Comparison of ENCODE assay signal across 20 mouse cellular contexts in genomic region chr15:83428586-83428985, GRCm38 (mm10). TPM values are rescaled to one million over a fixed set of nuclear protein-coding genes. Genes with fewer than 3 reads are reported as not detected.
DNase-seq lines count a peak whose midpoint lies in the region; ATAC-seq lines count a peak whose summit lies in the region.
"Had no signal": no experiment of that assay in that cellular context is flagged by ENCODE, and none has a peak within 500 bp of the region (broad histone marks: within the 10 kb centered on the region; RNA-seq: fewer than 3 reads in every experiment).

No protein-coding gene starts in this region.

- peaks cover 19% of the 10 kb centered on the region for H3K36me3 ChIP-seq in megakaryocyte, embryonic 14.5 days (replicated peaks; ENCODE audit: low read length)
- 0 out of 2 replicates have a peak, but pooled peaks cover 5% of the 10 kb centered on the region for H3K36me3 ChIP-seq in liver, embryonic 12.5 days
- no peaks in the 10 kb centered on the region for H3K36me3 ChIP-seq in liver, embryonic 16.5 days (ENCODE audit: control insufficient read depth, insufficient read depth)
- no peaks in the 10 kb centered on the region for H3K36me3 ChIP-seq in hindbrain, embryonic 13.5 days
- H3K36me3 ChIP-seq in kidney, embryonic 15.5 days = no peaks in the 10 kb centered on the region
- H3K36me3 ChIP-seq: embryonic facial prominence, embryonic 12.5 days; forebrain, embryonic 15.5 days; heart, embryonic 13.5 days; hindbrain, embryonic 12.5 days had no signal

- 39% methylated on average over 1 of the region's 1 CpGs for WGBS in liver, embryonic 12.5 days (ENCODE audit: insufficient replicate concordance)
- WGBS in liver, embryonic 16.5 days (ENCODE audit: insufficient replicate concordance) = 11% methylated on average over 1 of the region's 1 CpGs
- 100% methylated on average over 1 of the region's 1 CpGs for WGBS in hindbrain, embryonic 13.5 days
- 100% methylated on average over 1 of the region's 1 CpGs for WGBS in kidney, embryonic 15.5 days

- H3K9me3 ChIP-seq in megakaryocyte, embryonic 14.5 days = peaks cover 6% of the 10 kb centered on the region; the same call in 1 of the 2 replicates
- H3K9me3 ChIP-seq in liver, embryonic 12.5 days (replicated peaks) = no peaks in the 10 kb centered on the region
- no peaks in the 10 kb centered on the region for H3K9me3 ChIP-seq in liver, embryonic 16.5 days (replicated peaks; ENCODE audit: control insufficient read depth, low read length)
- no peaks in the 10 kb centered on the region for H3K9me3 ChIP-seq in hindbrain, embryonic 13.5 days
- H3K9me3 ChIP-seq in kidney, embryonic 15.5 days (replicated peaks) = no peaks in the 10 kb centered on the region
- H3K9me3 ChIP-seq: embryonic facial prominence, embryonic 12.5 days; forebrain, embryonic 15.5 days; heart, embryonic 13.5 days; hindbrain, embryonic 12.5 days had no signal

- peak overlapping the region; percentile 85 for H3K27ac ChIP-seq in liver, embryonic 12.5 days
- peak overlapping the region; percentile 65 for H3K27ac ChIP-seq in liver, embryonic 16.5 days (ENCODE audit: low read length)
- H3K27ac ChIP-seq in hindbrain, embryonic 13.5 days = no peak overlapping the region
- H3K27ac ChIP-seq in kidney, embryonic 15.5 days = no peak overlapping the region
- H3K27ac ChIP-seq: embryonic facial prominence, embryonic 12.5 days; forebrain, embryonic 15.5 days; hindbrain, embryonic 12.5 days; hindbrain, postnatal 0 days had no signal

- H3K4me2 ChIP-seq in liver, embryonic 12.5 days = peak overlapping the region; percentile 70
- H3K4me2 ChIP-seq in liver, embryonic 16.5 days (ENCODE audit: low read depth, low read length) = peak overlapping the region; percentile 40
- H3K4me2 ChIP-seq in hindbrain, embryonic 13.5 days = no peak overlapping the region
- no peak overlapping the region for H3K4me2 ChIP-seq in kidney, embryonic 15.5 days
- H3K4me2 ChIP-seq: embryonic facial prominence, embryonic 12.5 days; forebrain, embryonic 15.5 days; heart, embryonic 13.5 days; hindbrain, embryonic 12.5 days had no signal

- H3K9ac ChIP-seq in liver, embryonic 12.5 days = 0 out of 2 replicates have a peak overlapping the region, but pooled peaks have one; percentile 62
- H3K9ac ChIP-seq in liver, embryonic 16.5 days (ENCODE audit: low read depth, low read length) = no peak overlapping the region
- H3K9ac ChIP-seq in hindbrain, embryonic 13.5 days = no peak overlapping the region
- no peak overlapping the region for H3K9ac ChIP-seq in kidney, embryonic 15.5 days
- H3K9ac ChIP-seq: embryonic facial prominence, embryonic 12.5 days; forebrain, embryonic 15.5 days; heart, embryonic 13.5 days; hindbrain, embryonic 12.5 days had no signal

- no peak for DNase-seq in adrenal gland, postnatal 36 days
- DNase-seq: adrenal gland, adult 2 months; adrenal gland, postnatal 25 days; cerebellum, adult 11 months; cerebellum, adult 8-10 months; cerebellum, postnatal 14 days; gastrocnemius, postnatal 10 days; heart, postnatal 36 days had no signal

- H3K4me3 ChIP-seq in megakaryocyte, embryonic 14.5 days (replicated peaks) = peak overlapping the region; percentile 16
- peak overlapping the region; percentile 12; the same call in 1 of the 2 replicates for H3K4me3 ChIP-seq in liver, embryonic 12.5 days
- H3K4me3 ChIP-seq in liver, embryonic 16.5 days (ENCODE audit: low read depth, low read length) = no peak overlapping the region
- H3K4me3 ChIP-seq in hindbrain, embryonic 13.5 days = no peak overlapping the region
- no peak overlapping the region for H3K4me3 ChIP-seq in kidney, embryonic 15.5 days (replicated peaks)
- H3K4me3 ChIP-seq: embryonic facial prominence, embryonic 12.5 days; forebrain, embryonic 15.5 days; heart, embryonic 13.5 days; hindbrain, embryonic 12.5 days had no signal

- peaks cover 94% of the 10 kb centered on the region for H3K4me1 ChIP-seq in megakaryocyte, embryonic 14.5 days
- peaks cover 100% of the 10 kb centered on the region for H3K4me1 ChIP-seq in liver, embryonic 12.5 days
- peaks cover 95% of the 10 kb centered on the region for H3K4me1 ChIP-seq in liver, embryonic 16.5 days (ENCODE audit: control insufficient read depth, low read depth, low read length)
- peaks cover 22% of the 10 kb centered on the region for H3K4me1 ChIP-seq in hindbrain, embryonic 13.5 days (replicated peaks)
- H3K4me1 ChIP-seq in kidney, embryonic 15.5 days = peaks cover 67% of the 10 kb centered on the region
- H3K4me1 ChIP-seq: forebrain, embryonic 15.5 days had no signal

- no peaks in the 10 kb centered on the region for H3K27me3 ChIP-seq in megakaryocyte, embryonic 14.5 days (replicated peaks)
- H3K27me3 ChIP-seq in liver, embryonic 12.5 days (replicated peaks) = no peaks in the 10 kb centered on the region
- H3K27me3 ChIP-seq in liver, embryonic 16.5 days (ENCODE audit: control insufficient read depth, insufficient read depth, low read depth, low read length) = no peaks in the 10 kb centered on the region
- H3K27me3 ChIP-seq in hindbrain, embryonic 13.5 days = no peaks in the 10 kb centered on the region
- H3K27me3 ChIP-seq in kidney, embryonic 15.5 days = no peaks in the 10 kb centered on the region
- H3K27me3 ChIP-seq: CH12.LX; embryonic facial prominence, embryonic 12.5 days; forebrain, embryonic 15.5 days; heart, embryonic 13.5 days; hindbrain, embryonic 12.5 days had no signal

- ATAC-seq in megakaryocyte, adult 5-6 weeks (ENCODE audit: poor library complexity, severe bottlenecking) = no peak
- peak; percentile 30; the same call in 1 of the 2 replicates for ATAC-seq in liver, embryonic 12.5 days
- ATAC-seq in liver, embryonic 16.5 days (ENCODE audit: low read depth) = no peak
- ATAC-seq in hindbrain, embryonic 13.5 days (ENCODE audit: low FRiP score) = no peak
- no peak for ATAC-seq in kidney, embryonic 15.5 days (replicated peaks; ENCODE audit: low FRiP score)
- ATAC-seq: forebrain, embryonic 15.5 days; hindbrain, postnatal 0 days had no signal

RNA-seq across cellular contexts. Expression of gene Pacsin2, which starts 35.8 kb away (rescaled TPM):
- polyA plus RNA-seq in megakaryocyte, embryonic 14.5 days (2012; ENCODE audit: insufficient read depth, low replicate concordance) = 39.9 and 82.1 TPM in 2 replicates
- 71.9 and 75.0 TPM in 2 replicates for total RNA-seq in megakaryocyte, adult 5-6 weeks (2015)
- 112 and 115 TPM in 2 replicates for total RNA-seq in megakaryocyte, adult 5-6 weeks (2017)
- polyA plus RNA-seq in liver, embryonic 12.5 days (2016; fragmentation: Nextera tagmentation; extraction: Ambion mirVana) = 65.1 and 68.4 TPM in 2 replicates
- polyA plus RNA-seq in liver, embryonic 16.5 days (2015; fragmentation: Nextera tagmentation; extraction: Ambion mirVana) = 45.6 and 47.9 TPM in 2 replicates
- 27.8 and 29.5 TPM in 2 replicates for polyA plus RNA-seq in hindbrain, embryonic 13.5 days (2015; fragmentation: Nextera tagmentation; extraction: Ambion mirVana)
- 10 to 100 TPM; 85.6 to 94.3 TPM for total RNA-seq in adrenal gland, postnatal 36 days (2021)
- 74.6 and 76.4 TPM in 2 replicates for polyA plus RNA-seq in kidney, embryonic 15.5 days (2015; fragmentation: Nextera tagmentation; extraction: Ambion mirVana)

Comparison
In these comparisons a context has a peak if more than half of its experiments do, and no peak if none do; other contexts are left out.
1. H3K4me3 ChIP-seq: peak in megakaryocyte, embryonic 14.5 days (single experiment) and liver, embryonic 12.5 days (single experiment); none in liver, embryonic 16.5 days (single experiment), hindbrain, embryonic 13.5 days (single experiment) and kidney, embryonic 15.5 days (single experiment).
2. H3K27ac ChIP-seq: peak in liver, embryonic 12.5 days (single experiment) and liver, embryonic 16.5 days (single experiment); none in hindbrain, embryonic 13.5 days (single experiment) and kidney, embryonic 15.5 days (single experiment).
3. H3K4me2 ChIP-seq: peak in liver, embryonic 12.5 days (single experiment) and liver, embryonic 16.5 days (single experiment); none in hindbrain, embryonic 13.5 days (single experiment) and kidney, embryonic 15.5 days (single experiment).